Mouse (Mus musculus) neural tube, embryonic 12.5 days (tissue): Measurements from ENCODE around the gene Camk1d. TPM values are rescaled to one million over a fixed set of nuclear protein-coding genes. Genes with fewer than 3 reads are reported as not detected.

ENCODE experiments used
- ATAC-seq: fragments of 200-750 bp; cut with Nextera tagmentation; 2 replicates; pipeline ENCODE4 v1.8.0; 2017; ENCODE audit warnings: low read depth, mild to moderate bottlenecking, moderate TSS enrichment, moderate library complexity; ENCODE audit not compliant: low FRiP score
- H3K27ac ChIP-seq: fragments of 300-500 bp; sonication (generic); 2 replicates; pipeline ENCODE4 v1.5.1; 2016
- H3K27me3 ChIP-seq: fragments of 300-500 bp; sonication (generic); replicated peaks from 2 replicates; pipeline ENCODE4 v1.6.1; 2016; ENCODE audit warnings: mild to moderate bottlenecking
- H3K36me3 ChIP-seq: fragments of 300-500 bp; sonication (generic); 2 replicates; pipeline ENCODE4 v1.6.1; 2016; ENCODE audit warnings: mild to moderate bottlenecking
- H3K4me1 ChIP-seq: fragments of 300-500 bp; sonication (generic); 2 replicates; pipeline ENCODE4 v1.6.1; 2016
- H3K4me2 ChIP-seq: fragments of 300-500 bp; sonication (generic); replicated peaks from 2 replicates; pipeline ENCODE4 v1.6.1; 2016; ENCODE audit warnings: mild to moderate bottlenecking
- H3K4me3 ChIP-seq: fragments of 300-500 bp; sonication (generic); 2 replicates; pipeline ENCODE4 v1.5.1; 2016
- H3K9ac ChIP-seq: fragments of 300-500 bp; sonication (generic); 2 replicates; pipeline ENCODE4 v1.6.1; 2016; ENCODE audit warnings: mild to moderate bottlenecking
- H3K9me3 ChIP-seq: fragments of 300-500 bp; sonication (generic); 2 replicates; pipeline ENCODE4 v1.6.1; 2016; ENCODE audit warnings: mild to moderate bottlenecking
- WGBS: fragments of 180-500 bp; shearing (Covaris S2); methylation state at CpG from one replicate; pipeline ENCODE4 v1.1.7; 2016; 5-methylcytosine and 5-hydroxymethylcytosine counted together
- polyA plus RNA-seq: library from polyadenylated mRNA; unstranded; fragments of >200 nt; fragmentation: Nextera tagmentation; extraction: Ambion mirVana; gene quantifications from 2 replicates; pipeline ENCODE4 v1.2.1, GENCODE M21; 2016

The Camk1d gene
- polyA plus RNA-seq, 1 experiment from 2014 or later, result 2.4 TPM

GRCm38 (mm10) chr2:5370591-5370990 lies 343.7 kb downstream of the Camk1d start:
- no peaks in the 10 kb centered on the region for H3K9me3 ChIP-seq
- 76% methylated on average over 3 of the region's 3 CpGs for WGBS
- H3K4me1 ChIP-seq, result no peaks in the 10 kb centered on the region
- no peak overlapping the region for H3K27ac ChIP-seq
- H3K27me3 ChIP-seq, result no peaks in the 10 kb centered on the region
- ATAC-seq, result no peak
- H3K9ac ChIP-seq, result no peak overlapping the region
- H3K4me3 ChIP-seq, result no peak overlapping the region
- no peaks in the 10 kb centered on the region for H3K36me3 ChIP-seq
- H3K4me2 ChIP-seq, result no peak overlapping the region

GRCm38 (mm10) chr2:5363836-5364235 lies 350.5 kb downstream of the Camk1d start:
- no peaks in the 10 kb centered on the region for H3K27me3 ChIP-seq
- 64% methylated on average over 5 of the region's 5 CpGs for WGBS
- H3K27ac ChIP-seq, result no peak overlapping the region
- H3K36me3 ChIP-seq, result no peaks in the 10 kb centered on the region
- ATAC-seq, result no peak
- no peak overlapping the region for H3K4me3 ChIP-seq
- no peak overlapping the region for H3K4me2 ChIP-seq
- no peaks in the 10 kb centered on the region for H3K4me1 ChIP-seq
- no peak overlapping the region for H3K9ac ChIP-seq
- no peaks in the 10 kb centered on the region for H3K9me3 ChIP-seq

- no peaks in the 10 kb centered on the region for H3K27me3 ChIP-seq
- H3K9ac ChIP-seq, result no peak overlapping the region
- no peak overlapping the region for H3K4me3 ChIP-seq
- no peak for ATAC-seq
- no peak overlapping the region for H3K27ac ChIP-seq
- H3K9me3 ChIP-seq, result no peaks in the 10 kb centered on the region
- WGBS, result 90% methylated on average over 5 of the region's 5 CpGs
- no peaks in the 10 kb centered on the region for H3K4me1 ChIP-seq
- no peak overlapping the region for H3K4me2 ChIP-seq
- no peaks in the 10 kb centered on the region for H3K36me3 ChIP-seq
These were observed 356.3 kb downstream of the Camk1d start for GRCm38 (mm10) chr2:5358049-5358448.

- H3K9me3 ChIP-seq, result no peaks in the 10 kb centered on the region
- H3K27ac ChIP-seq, result no peak overlapping the region
- 38% methylated on average over 4 of the region's 4 CpGs for WGBS
- H3K36me3 ChIP-seq, result no peaks in the 10 kb centered on the region
- no peaks in the 10 kb centered on the region for H3K27me3 ChIP-seq
- no peak overlapping the region for H3K4me2 ChIP-seq
- H3K4me3 ChIP-seq, result no peak overlapping the region
- no peaks in the 10 kb centered on the region for H3K4me1 ChIP-seq
- H3K9ac ChIP-seq, result no peak overlapping the region
- ATAC-seq, result no peak
These were observed 357.3 kb downstream of the Camk1d start for GRCm38 (mm10) chr2:5357056-5357455.

DNA sequence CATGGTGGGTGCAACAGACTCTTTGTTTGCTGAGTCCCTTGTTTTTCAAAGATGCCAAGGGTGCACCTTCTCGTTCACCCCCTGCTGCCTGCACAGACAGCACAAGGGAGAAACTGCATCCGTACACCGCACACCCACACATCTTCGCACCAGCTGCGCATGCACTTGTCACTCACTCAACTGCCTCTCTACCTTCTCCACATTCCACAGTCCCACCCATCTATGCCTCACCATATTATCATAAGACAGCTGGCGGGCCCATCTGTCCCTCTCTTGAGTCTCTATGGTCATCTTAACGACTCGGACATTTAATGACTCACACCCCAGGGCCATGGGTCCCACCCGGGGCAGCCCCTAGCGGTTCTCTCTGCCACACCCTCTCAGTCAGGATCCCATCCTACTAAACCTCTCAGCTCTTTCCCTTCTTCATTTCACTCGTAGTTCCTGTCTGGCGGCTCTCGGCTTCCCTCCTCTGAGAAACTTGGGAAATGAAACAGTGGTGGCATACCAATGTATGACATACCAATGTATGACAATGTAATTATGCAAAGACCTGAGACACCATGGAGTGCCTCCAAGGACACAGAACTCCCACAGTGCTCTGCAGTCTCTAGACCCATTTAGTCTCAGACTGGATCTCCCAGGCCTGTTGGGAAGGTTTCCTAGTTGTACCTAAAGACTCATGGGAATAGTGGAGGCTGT lies 361.3 kb downstream of the Camk1d start:
- no peak overlapping the region for H3K4me3 ChIP-seq
- ATAC-seq, result no peak
- no peaks in the 10 kb centered on the region for H3K9me3 ChIP-seq
- H3K36me3 ChIP-seq, result no peaks in the 10 kb centered on the region
- no peak overlapping the region for H3K27ac ChIP-seq
- 90% methylated on average over 13 of the region's 13 CpGs for WGBS
- H3K4me2 ChIP-seq, result no peak overlapping the region
- H3K9ac ChIP-seq, result no peak overlapping the region
- no peaks in the 10 kb centered on the region for H3K27me3 ChIP-seq
- H3K4me1 ChIP-seq, result no peaks in the 10 kb centered on the region

- Histone ChIP-seq H3K9ac (no peak overlapping the region), H3K27me3 (no peaks in the 10 kb centered on the region), H3K27ac (no peak overlapping the region), H3K4me2 (no peak overlapping the region), H3K9me3 (no peaks in the 10 kb centered on the region), H3K36me3 (no peaks in the 10 kb centered on the region), H3K4me3 (no peak overlapping the region), H3K4me1 (no peaks in the 10 kb centered on the region)
- no peak for ATAC-seq
- WGBS, result 83% methylated on average over 9 of the region's 9 CpGs
These were observed 369.0 kb downstream of the Camk1d start for GRCm38 (mm10) chr2:5345344-5345743.

- no peak overlapping the region for H3K9ac ChIP-seq
- no peak overlapping the region for H3K27ac ChIP-seq
- 74% methylated on average over 12 of the region's 12 CpGs for WGBS
- no peak overlapping the region for H3K4me2 ChIP-seq
- H3K4me1 ChIP-seq, result no peaks in the 10 kb centered on the region
- no peak for ATAC-seq
- no peaks in the 10 kb centered on the region for H3K9me3 ChIP-seq
- no peaks in the 10 kb centered on the region for H3K27me3 ChIP-seq
- H3K36me3 ChIP-seq, result no peaks in the 10 kb centered on the region
- H3K4me3 ChIP-seq, result no peak overlapping the region
These were observed 386.6 kb downstream of the Camk1d start for GRCm38 (mm10) chr2:5327533-5328250.

DNA sequence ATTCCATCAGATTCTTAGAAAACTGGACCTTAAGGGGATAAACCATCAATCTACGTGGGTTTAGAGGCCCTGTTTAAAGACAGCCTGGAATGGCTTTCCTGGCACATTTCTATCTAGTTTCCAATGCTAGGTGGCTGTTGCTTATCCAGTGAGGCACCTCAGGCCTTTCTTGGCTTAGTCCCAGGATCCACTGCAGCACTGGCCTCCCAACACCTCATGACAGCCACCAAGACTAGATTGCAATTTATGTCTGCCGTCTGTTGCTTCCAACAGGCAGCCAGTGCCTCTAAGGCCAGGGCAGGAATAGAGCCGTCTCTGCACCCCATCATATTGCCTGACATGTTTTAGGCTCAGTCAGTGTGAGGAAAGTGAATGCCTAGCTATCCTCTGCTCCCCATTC lies 389.5 kb downstream of the Camk1d start:
- no peak overlapping the region for H3K4me3 ChIP-seq
- WGBS, result 77% methylated on average over 3 of the region's 3 CpGs
- no peak overlapping the region for H3K27ac ChIP-seq
- H3K4me2 ChIP-seq, result no peak overlapping the region
- H3K9me3 ChIP-seq, result no peaks in the 10 kb centered on the region
- ATAC-seq, result no peak
- H3K27me3 ChIP-seq, result no peaks in the 10 kb centered on the region
- H3K4me1 ChIP-seq, result no peaks in the 10 kb centered on the region
- no peak overlapping the region for H3K9ac ChIP-seq
- no peaks in the 10 kb centered on the region for H3K36me3 ChIP-seq

GRCm38 (mm10) chr2:5321660-5322295 lies 392.5 kb downstream of the Camk1d start:
- H3K9me3 ChIP-seq, result no peaks in the 10 kb centered on the region
- 82% methylated on average over 8 of the region's 8 CpGs for WGBS
- no peaks in the 10 kb centered on the region for H3K27me3 ChIP-seq
- no peaks in the 10 kb centered on the region for H3K4me1 ChIP-seq
- H3K36me3 ChIP-seq, result no peaks in the 10 kb centered on the region
- H3K27ac ChIP-seq, result no peak overlapping the region
- no peak overlapping the region for H3K4me2 ChIP-seq
- ATAC-seq, result no peak
- no peak overlapping the region for H3K4me3 ChIP-seq
- H3K9ac ChIP-seq, result no peak overlapping the region

DNA sequence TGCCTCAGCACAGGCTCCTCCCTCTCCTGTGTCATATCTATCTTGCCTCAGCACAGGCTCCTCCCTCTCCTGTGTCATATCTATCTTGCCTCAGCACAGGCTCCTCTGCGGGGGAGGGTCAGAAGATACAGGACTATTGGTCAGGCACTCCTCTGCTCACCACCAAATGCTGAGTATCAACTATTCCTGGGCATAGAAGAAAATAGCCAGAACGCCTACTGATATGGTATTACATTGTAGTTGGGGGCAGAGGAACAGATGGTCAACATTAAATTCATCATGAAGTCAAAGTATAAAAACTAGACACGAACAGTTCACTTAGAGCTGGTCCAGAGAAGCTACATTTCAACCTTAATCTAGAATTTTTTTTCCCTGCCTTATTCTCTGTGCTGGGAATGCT lies 395.2 kb downstream of the Camk1d start:
- no peak overlapping the region for H3K9ac ChIP-seq
- no peaks in the 10 kb centered on the region for H3K9me3 ChIP-seq
- no peak for ATAC-seq
- H3K36me3 ChIP-seq, result no peaks in the 10 kb centered on the region
- H3K27ac ChIP-seq, result no peak overlapping the region
- WGBS, result 88% methylated on average over 3 of the region's 3 CpGs
- peaks cover 8% of the 10 kb centered on the region; the same call in 1 of the 2 replicates for H3K4me1 ChIP-seq
- no peaks in the 10 kb centered on the region for H3K27me3 ChIP-seq
- H3K4me3 ChIP-seq, result no peak overlapping the region
- H3K4me2 ChIP-seq, result no peak overlapping the region

DNA sequence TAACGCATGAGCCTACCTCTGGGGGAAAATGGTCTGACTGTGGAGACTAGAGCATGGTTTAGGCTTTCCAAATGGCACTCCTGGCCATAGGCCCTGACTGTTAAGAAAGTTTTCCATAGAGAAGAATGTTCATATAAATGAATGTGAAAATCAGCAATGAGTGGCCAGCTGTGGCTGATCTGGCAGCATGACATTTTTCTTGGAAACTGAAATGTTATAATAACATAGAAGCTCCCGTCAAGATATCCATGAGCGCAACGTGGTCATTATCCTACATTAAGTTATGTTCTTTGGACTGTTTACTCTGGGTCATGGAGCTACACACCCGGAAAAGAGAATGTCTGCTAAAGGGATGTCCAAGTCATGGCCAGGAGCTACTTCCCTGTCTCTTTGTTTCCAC lies 397.6 kb downstream of the Camk1d start:
- Histone ChIP-seq H3K27me3 (no peaks in the 10 kb centered on the region), H3K4me3 (no peak overlapping the region), H3K4me2 (no peak overlapping the region), H3K9me3 (no peaks in the 10 kb centered on the region), H3K4me1 (peaks cover 8% of the 10 kb centered on the region; the same call in 1 of the 2 replicates), H3K9ac (no peak overlapping the region), H3K36me3 (no peaks in the 10 kb centered on the region), H3K27ac (no peak overlapping the region)
- WGBS, result 91% methylated on average over 5 of the region's 5 CpGs
- ATAC-seq, result no peak

GRCm38 (mm10) chr2:5316217-5316616 lies 398.1 kb downstream of the Camk1d start:
- H3K4me3 ChIP-seq, result no peak overlapping the region
- no peak for ATAC-seq
- H3K27me3 ChIP-seq, result no peaks in the 10 kb centered on the region
- H3K4me1 ChIP-seq, result peaks cover 8% of the 10 kb centered on the region; the same call in 1 of the 2 replicates
- no peaks in the 10 kb centered on the region for H3K9me3 ChIP-seq
- no peak overlapping the region for H3K27ac ChIP-seq
- no peak overlapping the region for H3K4me2 ChIP-seq
- H3K36me3 ChIP-seq, result no peaks in the 10 kb centered on the region
- H3K9ac ChIP-seq, result no peak overlapping the region
- 87% methylated on average over 4 of the region's 4 CpGs for WGBS
